Mouse (Mus musculus): ENCODE results near the gene Fbxo11. TPM values are rescaled to one million over a fixed set of nuclear protein-coding genes. Genes with fewer than 3 reads are reported as not detected.

The Fbxo11 gene
- polyA plus RNA-seq, 1 experiment: 9.3 TPM

DNA sequence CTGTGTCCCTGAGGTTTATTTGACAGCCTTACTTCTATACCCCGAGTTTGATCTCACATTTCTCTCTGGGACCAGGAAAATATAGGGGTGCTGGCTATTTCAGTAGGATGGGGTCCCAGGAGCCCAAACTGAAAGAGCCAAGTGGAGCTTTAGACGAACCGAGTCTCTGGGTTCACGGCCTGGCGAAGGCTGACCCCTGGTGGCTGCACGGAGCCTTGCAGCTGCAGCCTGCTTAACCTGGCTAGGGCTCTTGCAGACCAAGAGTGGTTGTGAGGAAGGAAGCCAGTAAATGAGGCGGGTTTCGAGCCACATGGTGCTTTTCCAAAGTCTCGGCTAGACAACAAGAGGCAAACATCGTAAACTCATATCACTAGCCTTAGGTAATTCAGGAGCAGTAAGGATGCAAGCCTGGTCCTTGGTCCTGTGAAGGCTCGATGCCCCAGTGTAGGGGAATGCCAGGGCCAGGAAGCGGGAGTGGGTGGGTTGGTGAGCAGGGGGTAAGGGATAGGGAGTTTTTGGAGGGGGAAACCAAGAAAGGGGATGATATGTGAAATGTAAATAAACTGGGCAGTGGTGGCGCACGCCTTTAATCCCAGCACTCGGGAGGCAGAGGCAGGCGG is 116.0 kb downstream of the Fbxo11 start:
- no peaks in the 10 kb centered on the region for H3K36me3 ChIP-seq (ENCODE audit: control insufficient read depth, insufficient read depth)
- H3K79me3 ChIP-seq (ENCODE audit: low read depth): no peaks in the 10 kb centered on the region
- TF ChIP-seq MAX (IDR thresholded peaks at IDR 0.05): peak; percentile 30
- peak; percentile 97 for TF ChIP-seq CTCF (IDR thresholded peaks at IDR 0.05; ENCODE audit: control insufficient read depth, insufficient read depth, insufficient read length)
- no peak for TF ChIP-seq CEBPB (IDR thresholded peaks at IDR 0.05; ENCODE audit: low read depth)
- no peaks in the 10 kb centered on the region for H3K27me3 ChIP-seq (ENCODE audit: control insufficient read depth, insufficient read depth, insufficient read length)
- H3K79me2 ChIP-seq (ENCODE audit: control insufficient read depth, insufficient read depth): no peaks in the 10 kb centered on the region
- H3ac ChIP-seq (ENCODE audit: control insufficient read depth, insufficient read length, low read depth): no peak overlapping the region
- no peak overlapping the region for H3K4me3 ChIP-seq (ENCODE audit: insufficient read depth, poor library complexity, severe bottlenecking)

Other genes starting within 250 kb of the Fbxo11 start
- not detected for gene Rpl36-ps4, start 144.3 kb downstream of the Fbxo11 start, polyA plus RNA-seq (2012; fragmentation: generic; extraction: Trizol)
- gene Msh6, start 90.2 kb downstream of the Fbxo11 start, polyA plus RNA-seq (2012; fragmentation: generic; extraction: Trizol): 20.7 TPM

Measured in C2C12 (cell line).